Mouse (Mus musculus): ENCODE results near the gene Prr14l. TPM values are rescaled to one million over a fixed set of nuclear protein-coding genes. Genes with fewer than 3 reads are reported as not detected.
A peak's percentile ranks its signal among the peaks of the same experiment; 100 is the strongest.
"Not testable (repeated sequence)": the region's sequence is repeated elsewhere in the genome, so short reads cannot be mapped to it uniquely, and the experiment has no call there.

Gene Prr14l
- polyA plus RNA-seq, 1 experiment from 2014 or later = 6.8 TPM

GRCm38 (mm10) chr5:32852026-32852425 is 2.0 kb downstream of the Prr14l start:
- 14% methylated on average over 6 of the region's 6 CpGs for WGBS (ENCODE audit: insufficient replicate concordance)
- Histone ChIP-seq H3K4me3 (replicated peaks) (peak overlapping the region; percentile 96), H3K27me3 (no peaks in the 10 kb centered on the region), H3K36me3 (replicated peaks) (peaks cover 24% of the 10 kb centered on the region), H3K27ac (replicated peaks) (peak overlapping the region; percentile 26), H3K4me2 (peak overlapping the region; percentile 88), H3K4me1 (replicated peaks) (peaks cover 57% of the 10 kb centered on the region), H3K9me3 (replicated peaks) (no peaks in the 10 kb centered on the region), H3K9ac (peak overlapping the region; percentile 41; the same call in 1 of the 2 replicates)
- no peak for ATAC-seq (ENCODE audit: insufficient read depth)

- H3K9ac ChIP-seq; H3K4me3 ChIP-seq (replicated peaks); H3K9me3 ChIP-seq (replicated peaks); ATAC-seq (ENCODE audit: insufficient read depth); H3K27me3 ChIP-seq: not testable (repeated sequence)
- peaks cover 48% of the 10 kb centered on the region for H3K4me1 ChIP-seq (replicated peaks)
- peak overlapping the region; percentile 15; the same call in 1 of the 2 replicates for H3K4me2 ChIP-seq
- 62% methylated on average over 3 of the region's 3 CpGs for WGBS (ENCODE audit: insufficient replicate concordance)
- peaks cover 46% of the 10 kb centered on the region for H3K36me3 ChIP-seq (replicated peaks)
- H3K27ac ChIP-seq (replicated peaks) = 0 out of 2 replicates have a peak overlapping the region, but pooled peaks have one; percentile 48
These were observed 4.5 kb downstream of the Prr14l start for GRCm38 (mm10) chr5:32849580-32849979.

GRCm38 (mm10) chr5:32849178-32849577 is 4.9 kb downstream of the Prr14l start:
- H3K27ac ChIP-seq (replicated peaks) = 0 out of 2 replicates have a peak overlapping the region, but pooled peaks have one; percentile 48
- 22% methylated on average over 3 of the region's 3 CpGs for WGBS (ENCODE audit: insufficient replicate concordance)

GRCm38 (mm10) chr5:32840029-32840428 is 14.0 kb downstream of the Prr14l start:
- WGBS (ENCODE audit: insufficient replicate concordance) = 81% methylated on average over 2 of the region's 2 CpGs
- Histone ChIP-seq H3K9ac (no peak overlapping the region), H3K9me3 (replicated peaks) (no peaks in the 10 kb centered on the region), H3K4me3 (replicated peaks) (no peak overlapping the region), H3K4me1 (replicated peaks) (no peaks in the 10 kb centered on the region; the same call in 1 of the 2 replicates), H3K36me3 (replicated peaks) (peaks cover 91% of the 10 kb centered on the region), H3K27ac (replicated peaks) (no peak overlapping the region), H3K4me2 (no peak overlapping the region), H3K27me3 (no peaks in the 10 kb centered on the region)
- no peak for ATAC-seq (ENCODE audit: insufficient read depth)

More at GRCm38 (mm10) chr5:32849178-32849577, 4.9 kb downstream of the Prr14l start:
- Histone ChIP-seq H3K4me1 (replicated peaks) (peaks cover 44% of the 10 kb centered on the region), H3K9me3 (replicated peaks) (no peaks in the 10 kb centered on the region), H3K9ac (no peak overlapping the region), H3K36me3 (replicated peaks) (peaks cover 50% of the 10 kb centered on the region), H3K27me3 (no peaks in the 10 kb centered on the region), H3K4me3 (replicated peaks) (no peak overlapping the region), H3K4me2 (peak overlapping the region; percentile 3; the same call in 1 of the 2 replicates)
- peak; percentile 17; the same call in 1 of the 2 replicates for ATAC-seq (ENCODE audit: insufficient read depth)

- Histone ChIP-seq H3K27ac (replicated peaks) (no peak overlapping the region), H3K9ac (no peak overlapping the region), H3K4me1 (replicated peaks) (no peaks in the 10 kb centered on the region), H3K4me2 (no peak overlapping the region), H3K9me3 (replicated peaks) (no peaks in the 10 kb centered on the region), H3K36me3 (replicated peaks) (peaks cover 90% of the 10 kb centered on the region), H3K4me3 (replicated peaks) (no peak overlapping the region), H3K27me3 (no peaks in the 10 kb centered on the region)
- ATAC-seq (ENCODE audit: insufficient read depth) = no peak
- WGBS (ENCODE audit: insufficient replicate concordance) = 79% methylated on average over 5 of the region's 5 CpGs
These were observed 17.1 kb downstream of the Prr14l start for GRCm38 (mm10) chr5:32836976-32837375.

- H3K4me2 ChIP-seq = no peak overlapping the region
- H3K27ac ChIP-seq (replicated peaks) = no peak overlapping the region
- no peaks in the 10 kb centered on the region for H3K4me1 ChIP-seq (replicated peaks)
- 33% methylated on average over 1 of the region's 1 CpGs for WGBS (ENCODE audit: insufficient replicate concordance)
- H3K36me3 ChIP-seq (replicated peaks) = peaks cover 91% of the 10 kb centered on the region
- no peaks in the 10 kb centered on the region for H3K27me3 ChIP-seq
- no peak overlapping the region for H3K9ac ChIP-seq
- no peaks in the 10 kb centered on the region for H3K9me3 ChIP-seq (replicated peaks)
- H3K4me3 ChIP-seq (replicated peaks) = no peak overlapping the region
- ATAC-seq (ENCODE audit: insufficient read depth) = no peak
These were observed 19.6 kb downstream of the Prr14l start for GRCm38 (mm10) chr5:32834497-32834896.

GRCm38 (mm10) chr5:32830054-32830453 is 24.0 kb downstream of the Prr14l start:
- H3K36me3 ChIP-seq (replicated peaks) = peaks cover 92% of the 10 kb centered on the region

GRCm38 (mm10) chr5:32828766-32829165 is 25.3 kb downstream of the Prr14l start:
- not testable (repeated sequence) for H3K9me3 ChIP-seq (replicated peaks); H3K4me1 ChIP-seq (replicated peaks); H3K4me2 ChIP-seq; H3K27me3 ChIP-seq; H3K9ac ChIP-seq; H3K27ac ChIP-seq (replicated peaks); H3K4me3 ChIP-seq (replicated peaks); ATAC-seq (ENCODE audit: insufficient read depth)
- peaks cover 79% of the 10 kb centered on the region for H3K36me3 ChIP-seq (replicated peaks)
- WGBS (ENCODE audit: insufficient replicate concordance) = 67% methylated on average over 1 of the region's 1 CpGs

More at GRCm38 (mm10) chr5:32830054-32830453, 24.0 kb downstream of the Prr14l start:
- no peak for ATAC-seq (ENCODE audit: insufficient read depth)
- Histone ChIP-seq H3K27me3 (no peaks in the 10 kb centered on the region), H3K4me3 (replicated peaks) (no peak overlapping the region), H3K4me2 (no peak overlapping the region), H3K9me3 (replicated peaks) (no peaks in the 10 kb centered on the region), H3K27ac (replicated peaks) (no peak overlapping the region), H3K9ac (no peak overlapping the region), H3K4me1 (replicated peaks) (no peaks in the 10 kb centered on the region)
- 83% methylated on average over 2 of the region's 2 CpGs for WGBS (ENCODE audit: insufficient replicate concordance)

GRCm38 (mm10) chr5:32827009-32827408 is 27.0 kb downstream of the Prr14l start, which contains the start of gene Gm20671:
Gene Gm20671, minus strand, starts transcription at chr5:32827109.
- peaks cover 78% of the 10 kb centered on the region for H3K36me3 ChIP-seq (replicated peaks)

GRCm38 (mm10) chr5:32820471-32820870 is 33.6 kb downstream of the Prr14l start:
- Histone ChIP-seq H3K27ac (replicated peaks) (no peak overlapping the region), H3K27me3 (no peaks in the 10 kb centered on the region), H3K9ac (no peak overlapping the region), H3K4me2 (no peak overlapping the region), H3K4me1 (replicated peaks) (no peaks in the 10 kb centered on the region), H3K4me3 (replicated peaks) (no peak overlapping the region), H3K9me3 (replicated peaks) (no peaks in the 10 kb centered on the region), H3K36me3 (replicated peaks) (peaks cover 75% of the 10 kb centered on the region)
- no peak for ATAC-seq (ENCODE audit: insufficient read depth)
- WGBS (ENCODE audit: insufficient replicate concordance) = 87% methylated on average over 8 of the region's 8 CpGs

More at GRCm38 (mm10) chr5:32827009-32827408, 27.0 kb downstream of the Prr14l start, which contains the start of gene Gm20671:
- no peaks in the 10 kb centered on the region for H3K27me3 ChIP-seq
- H3K4me3 ChIP-seq (replicated peaks) = no peak within 1 kb of the TSS
- H3K9me3 ChIP-seq (replicated peaks) = no peaks in the 10 kb centered on the region
- no peaks in the 10 kb centered on the region for H3K4me1 ChIP-seq (replicated peaks)
- 81% methylated on average over 7 of the region's 7 CpGs for WGBS (ENCODE audit: insufficient replicate concordance)
- no peak within 1 kb of the TSS for H3K9ac ChIP-seq
- no peak within 1 kb of the TSS for H3K27ac ChIP-seq (replicated peaks)
- no peak within 1 kb of the TSS for H3K4me2 ChIP-seq
- ATAC-seq (ENCODE audit: insufficient read depth) = no peak

- Histone ChIP-seq H3K4me1 (replicated peaks) (no peaks in the 10 kb centered on the region), H3K27me3 (no peaks in the 10 kb centered on the region), H3K4me2 (no peak overlapping the region), H3K9ac (no peak overlapping the region), H3K36me3 (replicated peaks) (peaks cover 78% of the 10 kb centered on the region), H3K27ac (replicated peaks) (no peak overlapping the region), H3K9me3 (replicated peaks) (no peaks in the 10 kb centered on the region), H3K4me3 (replicated peaks) (no peak overlapping the region)
- no peak for ATAC-seq (ENCODE audit: insufficient read depth)
- 89% methylated on average over 4 of the region's 4 CpGs for WGBS (ENCODE audit: insufficient replicate concordance)
These were observed 38.7 kb downstream of the Prr14l start for GRCm38 (mm10) chr5:32815396-32815795.

GRCm38 (mm10) chr5:32786454-32786853 is 67.6 kb downstream of the Prr14l start:
- not testable (repeated sequence) for ATAC-seq (ENCODE audit: insufficient read depth); H3K27me3 ChIP-seq; H3K9ac ChIP-seq; H3K4me3 ChIP-seq (replicated peaks); H3K9me3 ChIP-seq (replicated peaks); H3K27ac ChIP-seq (replicated peaks)
- peaks cover 21% of the 10 kb centered on the region for H3K4me1 ChIP-seq (replicated peaks)
- H3K4me2 ChIP-seq = peak overlapping the region; percentile 95; the same call in 1 of the 2 replicates
- H3K36me3 ChIP-seq (replicated peaks) = peaks cover 16% of the 10 kb centered on the region
- WGBS (ENCODE audit: insufficient replicate concordance) = 39% methylated on average over 1 of the region's 1 CpGs
